Mouse (Mus musculus) hindbrain, embryonic 13.5 days (tissue): Measurements from ENCODE around the gene Hoxc12. TPM values are rescaled to one million over a fixed set of nuclear protein-coding genes. Genes with fewer than 3 reads are reported as not detected.

ENCODE experiments used
- ATAC-seq: fragments of 200-750 bp; cut with Nextera tagmentation; 2 replicates; pipeline ENCODE4 v1.8.0; 2017; ENCODE audit warnings: moderate TSS enrichment; ENCODE audit not compliant: low FRiP score
- H3K27ac ChIP-seq: fragments of 300-500 bp; sonication (generic); 2 replicates; pipeline ENCODE4 v1.5.1; 2015; ENCODE audit warnings: inconsistent platforms, mild to moderate bottlenecking, moderate library complexity
- H3K27me3 ChIP-seq: fragments of 300-500 bp; sonication (generic); 2 replicates; pipeline ENCODE4 v1.6.1; 2015; ENCODE audit warnings: mild to moderate bottlenecking, inconsistent platforms
- H3K36me3 ChIP-seq: fragments of 300-500 bp; sonication (generic); 2 replicates; pipeline ENCODE4 v1.6.1; 2015; ENCODE audit warnings: mild to moderate bottlenecking, inconsistent platforms
- H3K4me1 ChIP-seq: fragments of 300-500 bp; sonication (generic); replicated peaks from 2 replicates; pipeline ENCODE4 v1.6.1; 2015; ENCODE audit warnings: inconsistent platforms
- H3K4me2 ChIP-seq: fragments of 300-500 bp; sonication (generic); 2 replicates; pipeline ENCODE4 v1.6.1; 2015; ENCODE audit warnings: inconsistent platforms, mild to moderate bottlenecking, moderate library complexity
- H3K4me3 ChIP-seq: fragments of 300-500 bp; sonication (generic); 2 replicates; pipeline ENCODE4 v1.5.1; 2015; ENCODE audit warnings: mild to moderate bottlenecking, inconsistent platforms
- H3K9ac ChIP-seq: fragments of 300-500 bp; sonication (generic); 2 replicates; pipeline ENCODE4 v1.6.1; 2015; ENCODE audit warnings: mild to moderate bottlenecking, inconsistent platforms
- H3K9me3 ChIP-seq: fragments of 300-500 bp; sonication (generic); 2 replicates; pipeline ENCODE4 v1.6.1; 2016; ENCODE audit warnings: inconsistent platforms
- WGBS: fragments of 180-500 bp; shearing (Covaris S2); methylation state at CpG from one replicate; pipeline ENCODE4 v1.1.7; 2015; 5-methylcytosine and 5-hydroxymethylcytosine counted together
- polyA plus RNA-seq: library from polyadenylated mRNA; unstranded; fragments of >200 nt; fragmentation: Nextera tagmentation; extraction: Ambion mirVana; gene quantifications from 2 replicates; pipeline ENCODE4 v1.2.1, GENCODE M21; 2015

Gene Hoxc12
- polyA plus RNA-seq, 1 experiment from 2014 or later: not detected

DNA sequence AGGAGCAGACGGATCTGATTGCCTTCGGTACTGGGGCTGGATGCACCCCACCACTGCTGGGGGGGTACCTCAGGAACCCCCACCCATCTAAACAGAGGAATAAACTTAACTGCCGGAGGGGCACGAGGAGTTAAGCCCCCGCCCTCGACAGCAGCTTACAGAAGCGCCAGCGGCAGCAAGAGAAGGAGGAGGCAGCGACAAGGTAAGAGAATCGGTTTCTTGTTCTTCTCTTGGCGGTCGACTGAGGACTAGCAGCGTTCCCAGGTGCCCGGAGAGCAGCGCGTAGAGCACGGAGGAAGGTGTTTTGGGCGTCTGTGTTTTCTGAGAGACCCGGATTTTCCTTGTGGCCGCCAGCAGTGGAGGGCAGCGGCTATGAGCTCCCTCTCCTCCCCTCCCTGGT is 35.7 kb downstream of the Hoxc12 start:
- Histone ChIP-seq H3K9me3 (no peaks in the 10 kb centered on the region), H3K36me3 (no peaks in the 10 kb centered on the region), H3K4me3 (no peak overlapping the region), H3K9ac (no peak overlapping the region), H3K27ac (no peak overlapping the region), H3K4me1 (no peaks in the 10 kb centered on the region), H3K4me2 (no peak overlapping the region), H3K27me3 (peaks cover 99% of the 10 kb centered on the region)
- no peak for ATAC-seq
- 2% methylated on average over 21 of the region's 21 CpGs for WGBS

- WGBS: 2% methylated on average over 6 of the region's 6 CpGs
- Histone ChIP-seq H3K4me3 (no peak overlapping the region), H3K36me3 (no peaks in the 10 kb centered on the region), H3K9ac (no peak overlapping the region), H3K4me2 (no peak overlapping the region), H3K4me1 (no peaks in the 10 kb centered on the region), H3K27ac (no peak overlapping the region), H3K27me3 (peaks cover 99% of the 10 kb centered on the region), H3K9me3 (no peaks in the 10 kb centered on the region)
- no peak for ATAC-seq
Observed at GRCm38 (mm10) chr15:102972753-102973152, 36.2 kb downstream of the Hoxc12 start.

DNA sequence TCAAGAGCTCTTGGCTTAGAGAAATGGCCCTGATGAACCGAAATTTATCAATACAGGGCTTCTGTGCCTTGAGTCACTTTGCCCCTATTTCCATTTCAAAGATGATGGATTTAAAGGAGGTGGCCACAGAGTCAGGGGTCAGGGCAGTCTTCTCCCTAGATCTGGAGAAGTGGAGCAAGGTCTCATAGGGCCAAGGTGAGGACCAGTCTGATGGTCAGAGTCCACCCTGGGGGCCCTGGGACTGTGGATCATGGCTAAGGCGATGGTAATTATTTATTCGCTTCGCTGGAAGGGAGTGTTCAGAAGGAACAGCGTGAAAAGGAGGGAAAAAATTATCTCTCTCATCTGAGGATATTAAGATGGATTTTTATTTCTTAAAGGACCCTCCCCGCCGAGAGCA is 38.5 kb downstream of the Hoxc12 start:
- Histone ChIP-seq H3K27ac (no peak overlapping the region), H3K9me3 (no peaks in the 10 kb centered on the region), H3K4me1 (no peaks in the 10 kb centered on the region), H3K4me3 (no peak overlapping the region), H3K27me3 (peaks cover 100% of the 10 kb centered on the region), H3K36me3 (no peaks in the 10 kb centered on the region), H3K9ac (no peak overlapping the region), H3K4me2 (no peak overlapping the region)
- 4% methylated on average over 7 of the region's 7 CpGs for WGBS
- ATAC-seq: no peak

DNA sequence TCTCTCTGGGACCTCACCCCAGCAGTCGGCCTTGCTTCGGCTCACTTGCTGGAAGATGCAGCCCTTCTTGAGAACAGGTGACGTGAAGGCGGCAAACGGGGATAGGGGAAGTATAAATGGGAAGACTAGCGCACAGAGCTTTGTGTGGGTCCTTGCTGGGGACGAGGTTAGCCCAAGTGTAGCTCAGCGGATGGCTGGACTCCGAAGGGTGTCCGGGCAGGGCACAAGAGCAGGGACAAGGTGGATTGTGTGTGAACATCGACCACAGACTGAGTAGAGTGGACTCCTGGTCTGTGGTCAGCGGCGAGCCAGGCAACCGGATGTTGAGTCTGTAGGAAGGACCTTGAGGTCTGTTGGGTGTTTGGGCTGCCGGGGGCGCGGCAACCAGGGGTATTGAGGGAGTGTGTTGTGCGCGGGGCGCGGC is 39.1 kb downstream of the Hoxc12 start:
- Histone ChIP-seq H3K27me3 (peaks cover 100% of the 10 kb centered on the region), H3K36me3 (no peaks in the 10 kb centered on the region), H3K4me1 (no peaks in the 10 kb centered on the region), H3K27ac (no peak overlapping the region), H3K9ac (no peak overlapping the region), H3K9me3 (no peaks in the 10 kb centered on the region), H3K4me3 (no peak overlapping the region; the same call in 1 of the 2 replicates), H3K4me2 (no peak overlapping the region)
- no peak for ATAC-seq
- 1% methylated on average over 21 of the region's 21 CpGs for WGBS

- Histone ChIP-seq H3K27ac (no peak within 1 kb of the TSS), H3K4me3 (no peak within 1 kb of the TSS; the same call in 1 of the 2 replicates), H3K9me3 (no peaks in the 10 kb centered on the region), H3K36me3 (no peaks in the 10 kb centered on the region), H3K4me2 (no peak within 1 kb of the TSS), H3K27me3 (peaks cover 100% of the 10 kb centered on the region), H3K4me1 (no peaks in the 10 kb centered on the region), H3K9ac (no peak within 1 kb of the TSS)
- ATAC-seq: no peak
- 0% methylated on average over 7 of the region's 20 CpGs for WGBS
Observed at GRCm38 (mm10) chr15:102976171-102976570, 39.6 kb downstream of the Hoxc12 start, which contains the start of gene Hoxc9. Gene Hoxc9 (plus strand): TSS chr15:102976439.

DNA sequence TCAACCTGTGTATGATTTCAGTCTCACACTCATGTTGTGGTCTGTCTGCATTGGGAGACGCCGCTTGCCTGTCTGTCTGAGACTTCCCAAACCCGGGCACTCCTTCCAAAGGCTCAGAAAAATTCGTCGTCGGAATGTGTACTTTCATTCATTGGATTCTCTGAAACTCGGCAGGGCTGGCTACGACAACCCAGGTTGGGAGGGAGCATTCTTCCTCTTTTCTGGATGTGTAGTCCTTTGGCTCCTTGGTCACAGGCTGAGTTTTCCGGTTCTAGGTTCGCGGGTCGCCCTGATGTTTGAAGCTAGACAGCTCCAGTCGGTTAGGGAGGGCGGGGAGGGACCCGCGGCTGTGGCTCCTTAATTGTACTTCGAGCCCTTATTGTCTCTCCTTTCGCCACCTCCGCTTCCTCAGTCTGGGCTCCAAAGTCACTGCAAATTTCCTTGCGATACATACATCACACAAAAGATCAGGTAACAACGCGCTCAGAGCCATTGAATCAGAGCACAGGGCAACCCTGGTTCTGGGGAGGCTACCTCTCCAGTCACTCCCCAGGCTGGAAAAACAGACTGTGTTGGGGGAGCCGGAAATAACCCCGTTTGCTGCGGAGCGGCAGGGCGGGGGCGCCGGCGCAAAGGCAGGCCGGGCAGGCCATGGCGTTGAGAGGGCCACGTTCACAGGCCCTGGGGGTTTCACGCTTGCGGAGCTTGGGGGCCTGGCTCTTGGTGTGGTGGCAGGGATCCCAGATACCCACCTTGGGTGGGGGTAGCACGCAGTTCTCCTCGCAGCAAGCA is 40.3 kb downstream of the Hoxc12 start:
- Histone ChIP-seq H3K36me3 (no peaks in the 10 kb centered on the region), H3K27ac (no peak overlapping the region), H3K9me3 (no peaks in the 10 kb centered on the region), H3K4me3 (no peak overlapping the region), H3K9ac (no peak overlapping the region), H3K4me2 (no peak overlapping the region), H3K4me1 (peaks cover 4% of the 10 kb centered on the region; the same call in 1 of the 2 replicates), H3K27me3 (peaks cover 100% of the 10 kb centered on the region)
- under 1% methylated on average over 37 of the region's 37 CpGs for WGBS
- no peak for ATAC-seq

DNA sequence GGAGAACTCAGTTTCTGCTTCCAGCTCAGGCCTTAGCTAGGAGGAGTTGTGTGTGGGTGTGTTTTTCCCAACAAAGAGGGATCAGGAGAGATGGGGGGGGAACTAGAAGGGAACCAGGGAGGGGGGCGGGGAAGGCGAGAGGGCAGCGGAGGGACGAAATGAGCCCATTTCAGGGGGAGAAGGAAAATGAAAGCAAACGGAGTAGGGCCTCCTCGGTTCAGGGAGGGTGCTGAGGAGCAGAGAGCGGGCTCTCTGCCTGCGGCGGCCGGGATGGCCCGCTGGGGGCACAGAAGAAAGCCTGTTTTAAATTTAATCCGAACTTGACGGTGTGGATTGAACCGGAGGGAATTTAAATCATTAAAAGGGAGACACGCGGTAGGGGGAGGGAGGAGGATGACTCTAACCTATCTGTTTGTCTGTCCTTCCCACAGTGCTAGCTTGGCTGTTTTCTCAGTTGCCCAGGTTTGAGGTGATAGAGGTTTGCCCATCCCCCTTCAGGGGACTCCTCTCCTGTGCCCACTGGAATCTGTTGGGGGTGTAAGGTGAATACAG is 40.9 kb downstream of the Hoxc12 start:
- Histone ChIP-seq H3K4me1 (peaks cover 7% of the 10 kb centered on the region; the same call in 1 of the 2 replicates), H3K36me3 (no peaks in the 10 kb centered on the region), H3K27ac (no peak overlapping the region), H3K9ac (no peak overlapping the region), H3K27me3 (peaks cover 100% of the 10 kb centered on the region), H3K9me3 (no peaks in the 10 kb centered on the region), H3K4me2 (no peak overlapping the region), H3K4me3 (no peak overlapping the region)
- WGBS: 2% methylated on average over 16 of the region's 16 CpGs
- no peak for ATAC-seq

DNA sequence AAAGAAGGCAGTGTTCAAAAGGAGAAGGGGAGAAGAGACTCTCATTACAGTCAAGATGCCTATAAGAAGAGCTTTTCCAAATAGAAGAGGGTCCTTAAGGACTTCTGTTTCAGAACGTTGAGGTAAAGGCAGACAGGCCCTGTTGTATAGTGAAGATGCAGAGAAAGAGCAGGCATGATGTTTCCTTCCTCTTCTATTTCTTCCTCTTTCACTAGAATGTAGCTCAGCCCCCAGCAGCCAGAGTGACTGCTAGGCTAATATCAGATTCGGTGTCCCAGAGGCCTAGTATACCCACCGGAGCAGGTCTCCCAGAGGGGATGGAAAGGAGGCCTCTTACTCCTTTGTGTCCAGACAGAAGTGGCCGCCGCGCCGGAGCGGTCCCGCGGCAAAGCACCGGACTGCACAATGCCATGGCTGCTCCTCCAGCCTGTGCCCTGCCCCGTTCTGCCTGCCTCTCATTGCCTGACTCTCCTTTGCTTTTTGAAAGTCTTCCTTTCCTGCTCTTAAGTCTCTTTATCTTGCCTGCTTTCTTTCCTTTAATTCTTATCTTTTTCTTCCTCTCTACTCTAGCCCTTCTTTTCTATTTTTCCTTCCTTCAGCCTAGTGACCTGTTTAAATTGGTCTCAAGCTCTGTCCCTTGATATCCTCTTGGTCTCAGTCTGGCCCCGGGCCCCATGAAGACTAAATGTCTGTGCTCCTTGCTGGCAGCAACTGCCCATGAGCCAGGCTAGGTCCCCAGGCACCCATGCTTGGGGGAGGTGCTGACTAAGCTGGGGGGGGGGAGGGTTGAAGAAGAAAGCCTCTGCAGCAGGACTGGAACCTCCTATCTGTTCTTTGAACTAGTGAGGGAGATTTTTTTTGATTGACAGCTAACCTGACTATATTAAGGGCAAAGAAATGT is 42.3 kb downstream of the Hoxc12 start:
- no peak overlapping the region for H3K27ac ChIP-seq
- H3K9me3 ChIP-seq: no peaks in the 10 kb centered on the region
- no peak overlapping the region for H3K4me2 ChIP-seq
- no peak for ATAC-seq
- H3K9ac ChIP-seq: no peak overlapping the region
- H3K4me1 ChIP-seq: peaks cover 7% of the 10 kb centered on the region; the same call in 1 of the 2 replicates
- peaks cover 100% of the 10 kb centered on the region for H3K27me3 ChIP-seq
- H3K4me3 ChIP-seq: no peak overlapping the region
- no peaks in the 10 kb centered on the region for H3K36me3 ChIP-seq
- 1% methylated on average over 13 of the region's 13 CpGs for WGBS

DNA sequence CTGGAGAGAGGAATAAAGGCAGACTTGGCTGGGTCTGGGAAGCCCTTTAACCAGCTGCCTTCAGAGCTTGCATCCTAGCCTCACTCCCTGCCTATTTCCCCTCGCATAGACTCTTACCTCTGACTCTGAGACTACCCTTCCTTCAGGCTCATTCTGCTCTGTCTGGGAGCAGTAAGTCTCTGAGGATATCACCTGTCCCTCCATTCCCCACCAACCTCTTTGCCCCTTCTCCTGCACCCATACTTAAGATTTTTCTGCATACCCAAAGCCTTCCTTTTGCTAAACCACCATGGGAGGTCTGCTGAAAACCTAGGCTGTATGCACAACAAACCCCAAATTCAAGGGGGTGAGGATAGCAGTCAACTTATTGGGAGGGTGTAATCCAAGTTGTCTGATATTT is 43.4 kb downstream of the Hoxc12 start:
- ATAC-seq: no peak
- no peak overlapping the region for H3K4me2 ChIP-seq

GRCm38 (mm10) chr15:102980352-102980751 is 43.8 kb downstream of the Hoxc12 start:
- ATAC-seq: no peak
- Histone ChIP-seq H3K4me2 (no peak overlapping the region), H3K27ac (no peak overlapping the region)

More for the DNA sequence above, 43.4 kb downstream of the Hoxc12 start:
- H3K27me3 ChIP-seq: peaks cover 100% of the 10 kb centered on the region
- no peak overlapping the region for H3K9ac ChIP-seq
- no peaks in the 10 kb centered on the region for H3K9me3 ChIP-seq
- 0% methylated on average over 1 of the region's 1 CpGs for WGBS
- H3K4me1 ChIP-seq: peaks cover 7% of the 10 kb centered on the region; the same call in 1 of the 2 replicates
- no peak overlapping the region for H3K27ac ChIP-seq
- H3K36me3 ChIP-seq: no peaks in the 10 kb centered on the region
- H3K4me3 ChIP-seq: no peak overlapping the region

GRCm38 (mm10) chr15:102980912-102981311 is 44.4 kb downstream of the Hoxc12 start:
- Histone ChIP-seq H3K4me1 (peaks cover 7% of the 10 kb centered on the region; the same call in 1 of the 2 replicates), H3K27me3 (peaks cover 100% of the 10 kb centered on the region), H3K36me3 (no peaks in the 10 kb centered on the region), H3K9me3 (no peaks in the 10 kb centered on the region), H3K27ac (no peak overlapping the region), H3K4me3 (peak overlapping the region; percentile 14; the same call in 1 of the 2 replicates), H3K9ac (no peak overlapping the region), H3K4me2 (0 out of 2 replicates have a peak overlapping the region, but pooled peaks have one; percentile 13)
- WGBS: 0% methylated on average over 14 of the region's 14 CpGs
- no peak for ATAC-seq

More at GRCm38 (mm10) chr15:102980352-102980751, 43.8 kb downstream of the Hoxc12 start:
- no peaks in the 10 kb centered on the region for H3K9me3 ChIP-seq
- peaks cover 100% of the 10 kb centered on the region for H3K27me3 ChIP-seq
- no peaks in the 10 kb centered on the region for H3K36me3 ChIP-seq
- no peak overlapping the region for H3K4me3 ChIP-seq
- peaks cover 7% of the 10 kb centered on the region; the same call in 1 of the 2 replicates for H3K4me1 ChIP-seq
- no peak overlapping the region for H3K9ac ChIP-seq
- 5% methylated on average over 11 of the region's 11 CpGs for WGBS
